Mouse (Mus musculus) heart, adult 2 months (tissue): ENCODE measurements at regions not wholly inside any gene's neighbourhood (a gene's known extent, or its start where the extent isn't known, plus 50 kb on each side); places are given as distances from the start of the nearest gene placed in this dataset.

Experiments used
- CTCF ChIP-seq: fragments of 200-600 bp; IDR thresholded peaks from 2 replicates; pipeline ENCODE4 v1.8.1; 2022; ENCODE audit warnings: antibody characterized with exemption, mild to moderate bottlenecking, moderate library complexity
- POLR2A ChIP-seq: fragments of 200-500 bp; IDR thresholded peaks from 2 replicates; pipeline ENCODE4 v1.6.1; 2011; ENCODE audit warnings: mild to moderate bottlenecking, low read depth, low read length, control low read depth; ENCODE audit not compliant: insufficient read depth

- no peak for TF ChIP-seq POLR2A
- TF ChIP-seq CTCF = no peak
These were observed 234.5 kb upstream of the Gap43 start for GRCm38 (mm10) chr16:42574978-42575377.
